Mouse (Mus musculus) erythroid progenitor cell, adult 5-6 weeks (primary cell): Measurements from ENCODE around the gene Etv6. TPM values are rescaled to one million over a fixed set of nuclear protein-coding genes. Genes with fewer than 3 reads are reported as not detected.

ENCODE experiments used
- ATAC-seq: replicated peaks from 2 replicates; pipeline ENCODE4 v1.8.0; 2016; ENCODE audit warnings: moderate number of reproducible peaks, mild to moderate bottlenecking, moderate TSS enrichment, inconsistent platforms; ENCODE audit not compliant: poor library complexity, low FRiP score, severe bottlenecking
- total RNA-seq, 2 experiments: library from RNA; stranded (forward) in 1 of 2; stranded (reverse) in 1 of 2; fragments of 150-400 nt in 1 of 2; fragments of 186-747, 209-891 nt in 1 of 2; gene quantifications; 2 replicates each; pipeline versions ENCODE4 v1.2.3 to v1.2.4; 2015 to 2017; ENCODE audit warnings: low replicate concordance in 2 of 2

Etv6 gene
- total RNA-seq, 2 experiments from 2014 or later = 4.5 to 19.3 TPM

GRCm38 (mm10) chr6:134282095-134282494, 246.6 kb downstream of the Etv6 start:
- ATAC-seq = no peak

GRCm38 (mm10) chr6:134291823-134292222, 256.3 kb downstream of the Etv6 start:
- no peak for ATAC-seq

- no peak for ATAC-seq
These were observed 256.9 kb downstream of the Etv6 start for GRCm38 (mm10) chr6:134292404-134292803.

GRCm38 (mm10) chr6:134293615-134294508, 258.4 kb downstream of the Etv6 start:
- no peak for ATAC-seq

GRCm38 (mm10) chr6:134297884-134298619, 262.6 kb downstream of the Etv6 start:
- ATAC-seq = no peak

GRCm38 (mm10) chr6:134301951-134302350, 266.5 kb downstream of the Etv6 start:
- ATAC-seq = no peak

- ATAC-seq = no peak
These were observed 275.8 kb downstream of the Etv6 start for GRCm38 (mm10) chr6:134311346-134311745.

- no peak for ATAC-seq
These were observed 277.1 kb downstream of the Etv6 start for GRCm38 (mm10) chr6:134312571-134312970.

- ATAC-seq = no peak
These were observed 281.9 kb downstream of the Etv6 start for GRCm38 (mm10) chr6:134317371-134317770.

Other genes starting within 250 kb of the Etv6 start
- gene Kap, start 181.9 kb upstream of the Etv6 start, total RNA-seq (2015; ENCODE audit: low replicate concordance) = not detected in 2 replicates
- not detected in 2 replicates for gene Kap, start 181.9 kb upstream of the Etv6 start, total RNA-seq (2017; ENCODE audit: low replicate concordance)